Mouse (Mus musculus) forebrain, embryonic 16.5 days (tissue): ENCODE measurements around the gene Antxrl. TPM values are rescaled to one million over a fixed set of nuclear protein-coding genes. Genes with fewer than 3 reads are reported as not detected.

Experiments used
- ATAC-seq: fragments of 200-750 bp; cut with Nextera tagmentation; 2 replicates; pipeline ENCODE4 v1.8.0; 2017; ENCODE audit warnings: mild to moderate bottlenecking, moderate library complexity
- H3K27ac ChIP-seq: fragments of 300-500 bp; sonication (generic); 2 replicates; pipeline ENCODE4 v1.5.1; 2014; ENCODE audit warnings: low read length, control low read depth
- H3K27me3 ChIP-seq: fragments of 300-500 bp; sonication (generic); replicated peaks from 2 replicates; pipeline ENCODE4 v1.6.1; 2014; ENCODE audit warnings: low read length; ENCODE audit not compliant: control insufficient read depth, insufficient read depth
- H3K36me3 ChIP-seq: fragments of 300-500 bp; sonication (generic); 2 replicates; pipeline ENCODE4 v1.6.1; 2014; ENCODE audit not compliant: control insufficient read depth, insufficient read depth
- H3K4me1 ChIP-seq: fragments of 300-500 bp; sonication (generic); replicated peaks from 2 replicates; pipeline ENCODE4 v1.6.1; 2014; ENCODE audit warnings: low read length; ENCODE audit not compliant: control insufficient read depth, insufficient read depth
- H3K4me2 ChIP-seq: fragments of 300-500 bp; sonication (generic); 2 replicates; pipeline ENCODE4 v1.6.1; 2014; ENCODE audit warnings: mild to moderate bottlenecking, low read length, control low read depth
- H3K4me3 ChIP-seq: fragments of 300-500 bp; sonication (generic); replicated peaks from 2 replicates; pipeline ENCODE4 v1.5.1; 2014; ENCODE audit warnings: mild to moderate bottlenecking, low read length, control low read depth
- H3K9ac ChIP-seq: fragments of 300-500 bp; sonication (generic); replicated peaks from 2 replicates; pipeline ENCODE4 v1.6.1; 2014; ENCODE audit warnings: low read depth, low read length, control low read depth
- H3K9me3 ChIP-seq: fragments of 300-500 bp; sonication (generic); 2 replicates; pipeline ENCODE4 v1.6.1; 2016; ENCODE audit warnings: low read length; ENCODE audit not compliant: control insufficient read depth
- WGBS: fragments of 180-500 bp; shearing (Covaris S2); extraction: QIAGEN DNeasy Blood & Tissue Kit; methylation state at CpG from one replicate; pipeline ENCODE4 v1.1.7; 2014; 5-methylcytosine and 5-hydroxymethylcytosine counted together
- polyA plus RNA-seq: library from polyadenylated mRNA; unstranded; fragments of >200 nt; fragmentation: Nextera tagmentation; extraction: Ambion mirVana; gene quantifications from 2 replicates; pipeline ENCODE4 v1.2.1, GENCODE M21; 2015

The Antxrl gene
- polyA plus RNA-seq, 1 experiment from 2014 or later = not detected

- ATAC-seq = no peak
Measured at GRCm38 (mm10) chr14:34091475-34091874, 39.0 kb downstream of the Antxrl start.

GRCm38 (mm10) chr14:34092856-34093255 is 40.3 kb downstream of the Antxrl start:
- Histone ChIP-seq H3K27ac (no peak overlapping the region), H3K4me2 (no peak overlapping the region), H3K36me3 (no peaks in the 10 kb centered on the region), H3K27me3 (no peaks in the 10 kb centered on the region), H3K4me1 (no peaks in the 10 kb centered on the region), H3K9me3 (no peaks in the 10 kb centered on the region), H3K4me3 (no peak overlapping the region), H3K9ac (no peak overlapping the region)
- WGBS = 89% methylated on average over 1 of the region's 1 CpGs
- no peak for ATAC-seq

More at GRCm38 (mm10) chr14:34091475-34091874, 39.0 kb downstream of the Antxrl start:
- 90% methylated on average over 5 of the region's 5 CpGs for WGBS
- Histone ChIP-seq H3K9me3 (no peaks in the 10 kb centered on the region), H3K36me3 (no peaks in the 10 kb centered on the region), H3K4me1 (no peaks in the 10 kb centered on the region), H3K4me3 (no peak overlapping the region), H3K4me2 (no peak overlapping the region), H3K9ac (no peak overlapping the region), H3K27ac (no peak overlapping the region), H3K27me3 (no peaks in the 10 kb centered on the region)

GRCm38 (mm10) chr14:34096161-34096560 is 43.7 kb downstream of the Antxrl start:
- no peak overlapping the region for H3K9ac ChIP-seq
- no peaks in the 10 kb centered on the region for H3K36me3 ChIP-seq
- H3K9me3 ChIP-seq = no peaks in the 10 kb centered on the region
- no peak overlapping the region for H3K4me2 ChIP-seq
- ATAC-seq = no peak
- WGBS = 68% methylated on average over 5 of the region's 5 CpGs
- no peak overlapping the region for H3K27ac ChIP-seq
- H3K4me1 ChIP-seq = no peaks in the 10 kb centered on the region
- H3K4me3 ChIP-seq = no peak overlapping the region
- no peaks in the 10 kb centered on the region for H3K27me3 ChIP-seq

- no peak within 1 kb of the TSS for H3K4me2 ChIP-seq
- no peaks in the 10 kb centered on the region for H3K27me3 ChIP-seq
- no peaks in the 10 kb centered on the region for H3K36me3 ChIP-seq
- no peak within 1 kb of the TSS for H3K4me3 ChIP-seq
- no peaks in the 10 kb centered on the region for H3K9me3 ChIP-seq
- H3K27ac ChIP-seq = no peak within 1 kb of the TSS
- WGBS = 76% methylated on average over 5 of the region's 5 CpGs
- no peaks in the 10 kb centered on the region for H3K4me1 ChIP-seq
- ATAC-seq = no peak
- H3K9ac ChIP-seq = no peak within 1 kb of the TSS
Measured at GRCm38 (mm10) chr14:34102601-34103000, 50.1 kb downstream of the Antxrl start, which contains the start of gene A630023A22Rik. Gene A630023A22Rik, minus strand, starts transcription at chr14:34102754.

GRCm38 (mm10) chr14:34103855-34104254 is 51.3 kb downstream of the Antxrl start:
- H3K4me3 ChIP-seq = no peak overlapping the region
- H3K36me3 ChIP-seq = no peaks in the 10 kb centered on the region
- H3K27ac ChIP-seq = no peak overlapping the region
- H3K4me1 ChIP-seq = no peaks in the 10 kb centered on the region
- H3K4me2 ChIP-seq = no peak overlapping the region
- 89% methylated on average over 3 of the region's 3 CpGs for WGBS
- no peak for ATAC-seq
- H3K9ac ChIP-seq = no peak overlapping the region
- no peaks in the 10 kb centered on the region for H3K27me3 ChIP-seq
- H3K9me3 ChIP-seq = no peaks in the 10 kb centered on the region

GRCm38 (mm10) chr14:34104892-34105291 is 52.4 kb downstream of the Antxrl start:
- ATAC-seq = no peak
- no peaks in the 10 kb centered on the region for H3K4me1 ChIP-seq
- WGBS = 22% methylated on average over 8 of the region's 8 CpGs
- no peak overlapping the region for H3K9ac ChIP-seq
- no peak overlapping the region for H3K4me2 ChIP-seq
- H3K27ac ChIP-seq = no peak overlapping the region
- no peak overlapping the region for H3K4me3 ChIP-seq
- no peaks in the 10 kb centered on the region for H3K36me3 ChIP-seq
- no peaks in the 10 kb centered on the region for H3K9me3 ChIP-seq
- no peaks in the 10 kb centered on the region for H3K27me3 ChIP-seq

GRCm38 (mm10) chr14:34106389-34107062 is 54.0 kb downstream of the Antxrl start:
- Histone ChIP-seq H3K9me3 (no peaks in the 10 kb centered on the region), H3K4me1 (no peaks in the 10 kb centered on the region), H3K27me3 (no peaks in the 10 kb centered on the region), H3K4me2 (no peak overlapping the region), H3K4me3 (no peak overlapping the region), H3K9ac (no peak overlapping the region), H3K27ac (no peak overlapping the region), H3K36me3 (no peaks in the 10 kb centered on the region)
- no peak for ATAC-seq
- WGBS = 62% methylated on average over 12 of the region's 12 CpGs

GRCm38 (mm10) chr14:34107594-34107993 is 55.1 kb downstream of the Antxrl start:
- ATAC-seq = no peak
- Histone ChIP-seq H3K4me3 (no peak overlapping the region), H3K36me3 (no peaks in the 10 kb centered on the region), H3K27ac (no peak overlapping the region), H3K9ac (no peak overlapping the region), H3K4me1 (no peaks in the 10 kb centered on the region), H3K27me3 (no peaks in the 10 kb centered on the region), H3K4me2 (no peak overlapping the region), H3K9me3 (no peaks in the 10 kb centered on the region)
- WGBS = 82% methylated on average over 4 of the region's 4 CpGs

GRCm38 (mm10) chr14:34114311-34114710 is 61.8 kb downstream of the Antxrl start:
- H3K9ac ChIP-seq = no peak overlapping the region
- H3K4me1 ChIP-seq = no peaks in the 10 kb centered on the region
- no peak overlapping the region for H3K27ac ChIP-seq
- no peak for ATAC-seq
- H3K4me2 ChIP-seq = no peak overlapping the region
- H3K9me3 ChIP-seq = no peaks in the 10 kb centered on the region
- no peaks in the 10 kb centered on the region for H3K27me3 ChIP-seq
- H3K36me3 ChIP-seq = no peaks in the 10 kb centered on the region
- WGBS = 83% methylated on average over 4 of the region's 4 CpGs
- no peak overlapping the region for H3K4me3 ChIP-seq
